Mouse (Mus musculus) layer of hippocampus, adult 9-11 months (tissue): ENCODE measurements around the gene Ugt1a6b.
"Not testable (repeated sequence)": the region's sequence is repeated elsewhere in the genome, so short reads cannot be mapped to it uniquely, and the experiment has no call there.

Source experiments
- DNase-seq: peaks from one replicate; pipeline ENCODE4 v3.0.0; 2022

Gene Ugt1a6b

GRCm38 (mm10) chr1:88200456-88200855 lies 97.4 kb downstream of the Ugt1a6b start, which contains the start of gene Ugt1a2:
Gene Ugt1a2 (plus strand): TSS chr1:88200601.
- no peak for DNase-seq

- peak; percentile 89 for DNase-seq
Measured at GRCm38 (mm10) chr1:88205294-88205922, 102.4 kb downstream of the Ugt1a6b start, which contains the start of gene Dnajb3. Gene Dnajb3 (minus strand): TSS chr1:88205782.

- DNase-seq, result no peak
Measured at GRCm38 (mm10) chr1:88206843-88207479, 103.9 kb downstream of the Ugt1a6b start.

GRCm38 (mm10) chr1:88211812-88212211 lies 108.8 kb downstream of the Ugt1a6b start, which contains the start of gene Ugt1a1:
Gene Ugt1a1 (plus strand): TSS chr1:88211959.
- no peak for DNase-seq

DNA sequence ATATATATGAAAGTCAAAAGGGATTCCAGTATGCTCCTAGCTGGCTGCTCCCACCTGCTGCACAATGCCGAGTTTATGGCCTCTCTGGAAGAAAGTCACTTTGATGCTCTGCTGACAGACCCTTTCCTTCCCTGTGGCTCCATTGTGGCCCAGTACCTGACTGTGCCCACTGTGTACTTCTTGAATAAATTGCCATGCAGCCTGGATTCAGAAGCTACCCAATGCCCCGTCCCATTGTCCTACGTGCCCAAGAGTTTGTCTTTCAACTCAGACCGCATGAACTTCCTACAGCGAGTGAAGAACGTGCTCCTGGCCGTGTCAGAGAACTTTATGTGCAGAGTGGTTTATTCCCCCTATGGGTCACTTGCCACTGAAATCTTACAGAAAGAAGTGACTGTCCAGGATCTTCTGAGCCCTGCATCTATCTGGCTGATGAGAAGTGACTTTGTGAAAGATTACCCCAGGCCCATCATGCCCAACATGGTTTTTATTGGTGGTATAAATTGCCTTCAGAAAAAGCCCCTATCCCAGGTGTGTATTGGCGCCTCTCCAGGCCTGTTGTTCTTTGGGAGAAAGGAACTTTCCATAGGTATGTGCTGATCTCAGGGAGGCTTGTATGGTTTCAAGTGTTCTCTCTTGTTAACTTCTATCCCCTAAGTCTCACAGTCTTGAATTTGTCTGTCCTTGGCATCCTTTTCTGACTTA lies 109.4 kb downstream of the Ugt1a6b start:
- no peak for DNase-seq

DNA sequence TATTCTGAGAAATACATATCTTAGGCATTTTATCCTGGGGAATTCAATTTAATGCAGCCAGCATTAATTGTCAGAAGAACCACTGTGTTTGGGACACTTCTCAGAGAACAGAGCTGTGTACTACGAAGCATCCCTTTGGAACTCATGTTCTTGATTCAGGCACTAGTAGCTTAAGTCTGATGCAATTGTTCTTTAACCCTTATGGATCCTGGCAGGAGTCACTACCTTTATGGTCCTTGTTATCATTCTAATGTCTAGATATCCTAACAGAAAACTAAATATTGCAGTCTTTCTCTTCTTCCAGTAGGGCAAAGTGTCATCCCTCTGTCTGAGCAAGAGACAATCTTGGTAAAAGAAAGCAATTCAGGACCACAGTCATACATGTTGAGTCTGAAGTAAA lies 110.0 kb downstream of the Ugt1a6b start:
- DNase-seq, result no peak

DNA sequence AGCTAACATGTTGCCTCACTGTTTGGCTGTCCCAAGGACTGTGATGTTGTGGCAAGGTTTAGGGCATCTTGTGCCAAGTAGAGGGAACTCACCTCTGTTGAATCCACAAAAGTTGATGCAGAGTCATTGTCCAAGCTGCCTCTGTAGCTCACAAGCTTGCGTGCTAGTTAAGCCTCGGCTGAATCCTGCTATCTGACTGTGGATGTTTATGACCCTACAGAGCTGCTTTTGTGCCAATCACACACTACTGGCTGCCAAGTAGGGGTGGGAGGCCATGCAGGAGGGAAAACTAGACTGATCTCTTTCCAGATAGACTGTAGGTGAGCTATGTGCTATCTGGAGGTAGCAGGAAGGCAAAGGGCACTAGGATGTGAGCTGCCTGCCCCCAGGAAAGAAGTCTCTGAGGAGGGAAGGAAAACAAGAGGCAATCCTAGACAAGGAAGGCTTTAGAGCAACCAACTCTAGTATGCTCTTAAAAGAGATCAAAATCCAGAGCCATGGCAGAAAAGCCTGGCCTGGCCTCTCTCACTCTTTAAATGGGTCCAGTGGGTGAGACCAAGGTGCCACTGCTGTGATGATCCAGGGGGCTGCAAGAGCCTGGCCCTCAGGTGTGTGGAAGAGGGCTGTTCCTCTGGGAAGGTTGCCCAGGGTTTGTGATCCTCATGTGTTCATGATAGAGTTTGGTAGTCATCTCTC lies 110.9 kb downstream of the Ugt1a6b start:
- no peak for DNase-seq

GRCm38 (mm10) chr1:88214462-88214952 lies 111.5 kb downstream of the Ugt1a6b start:
- no peak for DNase-seq

GRCm38 (mm10) chr1:88215466-88216380 lies 112.7 kb downstream of the Ugt1a6b start:
- DNase-seq, result no peak

DNA sequence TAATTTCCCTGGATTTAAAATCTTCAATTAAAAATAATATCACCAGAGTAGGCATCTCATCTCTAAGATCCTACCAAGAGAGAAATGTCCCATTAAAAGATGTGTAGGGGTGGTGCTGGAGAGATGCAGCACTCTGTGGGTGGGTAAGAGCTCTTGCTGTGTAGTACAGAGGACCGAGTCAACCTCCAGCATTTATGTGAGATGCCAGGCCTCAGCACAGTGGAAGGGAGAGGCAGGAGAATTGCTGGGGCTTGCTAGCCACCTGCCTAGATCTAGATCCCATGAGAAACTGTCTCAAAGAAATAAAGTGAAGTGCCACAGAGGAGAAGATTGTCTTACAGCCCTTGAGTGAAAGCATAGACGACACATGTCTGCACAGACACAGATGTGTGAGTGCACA lies 113.5 kb downstream of the Ugt1a6b start:
- DNase-seq, result no peak

DNA sequence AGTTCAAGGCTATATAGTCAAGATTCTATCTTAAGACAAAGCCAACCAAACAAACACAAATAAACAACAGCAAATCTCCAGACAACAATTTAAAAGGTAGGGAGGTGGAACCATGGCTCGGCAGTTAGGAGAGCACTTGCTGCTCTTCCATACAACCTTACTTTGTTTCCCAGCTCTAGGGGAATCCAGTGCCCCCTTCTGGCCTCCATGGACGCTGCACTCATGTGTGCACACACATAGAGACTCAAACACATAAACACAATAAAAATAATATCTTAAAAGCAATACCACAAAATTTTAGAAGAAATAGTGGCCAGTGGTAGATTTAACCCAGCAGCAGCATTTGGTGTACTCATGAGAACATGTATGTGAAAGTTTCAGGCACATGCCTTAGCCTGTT lies 114.1 kb downstream of the Ugt1a6b start:
- DNase-seq, result no peak

DNA sequence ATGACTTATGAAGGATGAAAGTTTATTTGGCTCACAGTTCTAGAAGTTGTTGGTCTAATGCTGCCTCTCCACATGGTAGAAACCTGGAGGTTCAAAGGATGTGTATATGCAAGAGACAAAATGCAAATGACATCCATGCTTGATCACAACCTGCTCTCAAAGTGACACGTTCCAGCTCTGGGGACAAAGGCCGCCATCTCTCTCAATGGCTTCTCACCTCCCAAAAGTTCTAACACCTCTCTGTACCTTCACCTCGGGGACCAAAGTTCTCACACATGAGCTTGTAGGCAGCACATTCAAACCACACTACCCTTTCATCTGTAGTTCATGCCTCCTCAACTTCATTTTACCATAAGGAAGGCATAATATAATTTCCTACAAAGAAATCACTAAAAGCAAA lies 114.5 kb downstream of the Ugt1a6b start:
- DNase-seq, result no peak

DNA sequence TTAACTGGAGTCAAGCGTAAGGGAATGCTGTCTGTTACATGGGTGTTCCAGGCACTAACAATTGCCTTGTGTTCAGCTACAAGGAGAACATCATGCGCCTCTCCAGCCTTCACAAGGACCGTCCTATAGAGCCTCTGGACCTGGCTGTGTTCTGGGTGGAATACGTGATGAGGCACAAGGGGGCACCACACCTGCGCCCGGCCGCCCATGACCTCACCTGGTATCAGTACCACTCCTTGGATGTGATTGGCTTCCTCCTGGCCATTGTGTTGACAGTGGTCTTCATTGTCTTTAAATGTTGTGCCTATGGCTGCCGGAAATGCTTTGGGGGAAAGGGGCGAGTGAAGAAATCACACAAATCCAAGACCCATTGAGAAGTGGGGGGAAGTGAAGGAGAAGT lies 115.0 kb downstream of the Ugt1a6b start:
- DNase-seq, result no peak

GRCm38 (mm10) chr1:88218591-88218990 lies 115.5 kb downstream of the Ugt1a6b start:
- DNase-seq, result no peak

GRCm38 (mm10) chr1:88219054-88219453 lies 116.0 kb downstream of the Ugt1a6b start:
- no peak for DNase-seq

- no peak for DNase-seq
Measured at GRCm38 (mm10) chr1:88220336-88220735, 117.3 kb downstream of the Ugt1a6b start.

DNA sequence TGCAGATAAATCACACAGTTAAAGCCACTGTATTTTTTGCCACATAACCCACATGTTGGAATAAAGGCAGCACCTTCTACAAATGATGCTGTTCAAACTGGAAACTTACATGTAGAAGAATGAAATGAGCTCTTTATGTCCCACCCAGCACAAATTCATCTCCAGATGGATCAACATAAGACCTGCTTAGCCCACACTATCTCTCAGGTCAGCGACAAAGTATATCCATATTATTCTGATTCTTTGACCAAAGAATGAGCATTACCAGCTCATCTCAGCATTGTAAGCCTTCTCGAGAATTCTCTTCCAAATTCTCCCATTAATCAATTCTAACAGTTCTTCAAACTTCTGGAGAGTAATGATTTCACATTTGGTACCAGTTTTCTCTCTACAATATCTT lies 119.2 kb downstream of the Ugt1a6b start:
- no peak for DNase-seq

GRCm38 (mm10) chr1:88223011-88223515 lies 120.0 kb downstream of the Ugt1a6b start:
- DNase-seq, result not testable (repeated sequence)

GRCm38 (mm10) chr1:88223591-88223990 lies 120.5 kb downstream of the Ugt1a6b start:
- DNase-seq, result no peak

DNA sequence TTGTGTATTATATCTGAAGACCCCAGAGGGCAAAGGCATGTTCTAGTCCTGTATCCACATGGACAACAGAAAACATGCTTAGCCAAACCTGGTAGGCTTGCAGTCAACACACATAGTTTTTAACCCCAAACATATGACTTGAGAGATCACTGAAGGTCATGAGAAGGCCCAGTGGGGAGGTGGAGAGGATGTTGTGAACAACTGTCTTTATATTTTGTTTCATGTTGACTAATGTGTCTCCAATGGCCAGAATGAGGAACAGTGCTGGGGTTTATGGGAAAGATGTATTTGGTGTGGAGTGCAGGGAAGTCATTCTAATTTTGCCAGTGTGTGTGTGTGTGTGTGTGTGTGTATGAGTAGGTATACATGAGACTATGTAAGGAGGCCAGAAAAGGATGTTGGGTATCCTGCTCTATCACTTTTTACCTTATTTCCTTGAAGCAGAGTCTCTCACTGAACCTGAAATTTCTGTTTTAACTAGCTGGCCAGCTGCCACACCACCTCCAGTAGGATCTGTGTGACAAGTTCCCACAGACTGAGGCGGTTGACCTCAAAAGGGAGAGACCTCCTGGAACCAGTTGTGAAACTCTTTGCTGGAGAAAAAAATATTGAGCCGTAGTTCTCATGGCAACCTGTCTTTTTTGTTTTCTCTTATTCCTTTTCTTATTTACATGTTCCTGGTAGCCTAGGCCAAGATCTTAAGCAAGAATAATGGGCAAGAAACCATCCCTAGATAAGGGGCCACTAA lies 121.2 kb downstream of the Ugt1a6b start:
- no peak for DNase-seq

- DNase-seq, result not testable (repeated sequence)
Measured at GRCm38 (mm10) chr1:88225301-88225700, 122.2 kb downstream of the Ugt1a6b start.
